Mouse (Mus musculus): Measurements from ENCODE around the gene Gemin5.

Gemin5 gene

GRCm38 (mm10) chr11:58107009-58107408 is 61.3 kb downstream of the Gemin5 start:
- no peak for DNase-seq

- no peak for DNase-seq
These were observed 64.0 kb downstream of the Gemin5 start for GRCm38 (mm10) chr11:58104351-58104791.

DNA sequence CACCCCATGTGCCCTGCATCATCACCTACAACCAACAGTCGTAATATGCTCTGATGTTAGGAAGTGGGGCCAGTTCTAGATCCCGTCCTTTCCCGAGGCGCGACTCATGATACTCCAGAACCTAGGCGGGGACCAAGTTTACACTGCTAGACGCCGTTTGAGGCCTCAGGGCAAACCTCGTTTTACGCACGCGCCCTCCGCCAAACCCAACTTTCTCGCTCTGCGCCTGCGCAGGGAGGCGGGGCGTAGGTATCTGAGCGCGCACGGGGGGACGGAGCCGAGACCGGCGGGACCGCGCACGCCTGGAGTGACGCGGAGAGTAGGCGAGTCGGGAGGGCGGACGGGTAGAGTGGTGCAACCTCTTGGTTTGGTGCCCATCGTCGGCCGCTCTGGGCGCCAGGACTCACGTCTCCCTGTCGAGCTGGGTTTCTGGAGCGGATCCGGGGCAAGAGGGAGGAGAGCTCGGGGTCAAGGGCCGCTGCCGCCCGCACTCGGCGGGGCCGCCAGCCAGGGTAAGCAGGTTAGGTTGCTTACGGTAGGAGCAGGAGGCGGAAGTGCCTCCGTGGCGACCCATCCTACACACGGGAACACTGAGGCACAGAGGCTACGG is 64.5 kb downstream of the Gemin5 start, which contains the start of gene Cnot8:
Cnot8 (plus strand) TSS at position 457 of the 610 bp plus-strand sequence.
- DNase-seq, result peak; percentile 99

DNA sequence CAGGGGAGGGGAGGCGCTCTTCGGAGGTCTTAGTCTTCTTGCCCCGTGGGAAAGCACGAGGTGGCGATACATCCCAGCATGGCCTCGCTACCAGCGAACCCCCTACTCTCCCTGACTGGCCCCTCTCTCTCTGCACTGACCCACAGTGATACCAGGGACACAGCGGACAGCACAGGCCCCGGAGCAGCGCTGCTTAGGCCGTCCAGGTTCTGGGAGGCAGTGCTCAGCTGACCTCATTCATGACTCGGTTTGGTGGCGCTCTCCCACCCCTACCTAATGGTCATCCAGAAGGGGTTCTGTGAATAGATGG is 65.0 kb downstream of the Gemin5 start:
- DNase-seq, result peak; percentile 58 to 68

- DNase-seq, result peak; percentile 71 to 84
These were observed 65.6 kb downstream of the Gemin5 start for GRCm38 (mm10) chr11:58102581-58103343.

DNA sequence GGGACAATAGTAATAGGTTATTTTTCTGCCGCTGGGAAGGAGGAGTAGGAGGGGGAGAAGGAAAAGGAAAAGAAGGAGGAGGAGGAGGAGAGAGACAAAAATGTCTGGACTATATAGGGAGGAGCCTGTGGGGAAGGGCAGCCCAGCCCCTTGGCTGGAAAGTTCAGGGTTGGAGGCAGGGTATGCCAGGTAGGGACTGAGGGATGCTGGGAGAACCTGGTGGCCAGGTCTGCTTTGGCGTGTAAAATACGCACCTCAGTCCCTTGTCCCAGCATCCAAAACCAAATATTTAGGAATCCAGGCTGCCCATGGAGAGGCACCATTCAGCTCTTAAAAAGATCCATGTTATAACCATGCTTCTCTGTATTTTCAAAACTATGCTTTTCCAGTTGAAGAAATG is 66.2 kb downstream of the Gemin5 start:
- peak; percentile 22 to 35 for DNase-seq

GRCm38 (mm10) chr11:58101194-58101720 is 67.1 kb downstream of the Gemin5 start:
- no peak for DNase-seq

GRCm38 (mm10) chr11:58100006-58100405 is 68.3 kb downstream of the Gemin5 start:
- DNase-seq, result no peak

DNA sequence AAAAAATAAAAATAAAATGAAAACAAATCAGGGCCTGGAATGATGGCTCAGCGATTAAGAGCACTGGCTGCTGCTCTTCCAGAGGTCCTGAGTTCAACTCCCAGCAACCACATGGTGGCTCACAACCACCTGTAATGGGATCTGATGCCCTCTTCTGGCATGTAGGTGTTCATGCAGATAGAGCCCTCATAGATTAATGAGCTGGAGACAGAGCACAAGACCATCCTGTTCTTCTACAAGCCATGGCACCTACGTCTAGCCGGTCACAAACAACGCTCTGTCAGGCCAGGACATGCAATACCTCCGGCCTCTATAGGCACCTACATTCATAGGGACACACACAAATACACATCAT is 70.0 kb downstream of the Gemin5 start:
- DNase-seq, result peak in 1 of 2 experiments; percentile 37

GRCm38 (mm10) chr11:58097621-58098365 is 70.5 kb downstream of the Gemin5 start:
- peak; percentile 27 to 48 for DNase-seq

GRCm38 (mm10) chr11:58096821-58097620 is 71.3 kb downstream of the Gemin5 start:
- peak; percentile 10 to 18 for DNase-seq

DNA sequence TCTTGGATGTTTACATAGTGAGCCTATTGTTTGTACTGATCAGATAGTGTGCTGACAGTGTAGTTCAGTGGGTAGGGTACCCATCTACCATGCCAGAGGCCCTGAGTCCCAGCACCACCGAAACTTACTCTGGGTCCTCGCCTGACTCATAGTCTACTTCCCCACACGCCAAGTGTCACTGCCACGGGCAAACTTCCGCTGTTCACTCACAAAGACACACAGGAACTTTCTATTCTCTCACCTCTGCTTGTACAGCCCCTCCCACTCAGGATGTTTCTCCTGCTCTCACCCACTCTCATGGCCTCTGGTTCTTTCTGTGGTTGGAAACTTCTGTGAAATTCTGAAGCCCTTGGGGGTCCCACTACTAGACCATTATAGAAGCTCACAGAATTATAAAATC is 72.2 kb downstream of the Gemin5 start:
- DNase-seq, result peak; percentile 59 to 80

DNA sequence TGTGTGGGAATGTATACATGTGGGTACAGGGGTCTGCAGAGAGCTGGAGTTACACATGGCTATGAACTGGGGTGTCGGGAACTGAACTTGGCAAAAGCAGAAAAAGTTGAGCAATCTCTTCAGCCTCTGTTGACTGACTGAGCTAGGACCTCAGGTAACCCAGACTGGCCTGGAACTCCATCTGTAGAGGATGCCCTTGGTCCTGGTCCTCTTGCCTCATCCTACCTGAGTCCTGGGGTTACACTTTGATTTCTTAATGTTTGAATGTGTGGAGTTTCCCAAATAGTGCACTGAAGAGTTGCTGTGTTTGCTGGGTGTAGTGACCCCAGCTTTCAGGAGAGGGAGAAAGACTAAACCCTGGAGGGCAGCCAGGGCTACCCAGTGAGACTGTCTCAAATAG is 72.8 kb downstream of the Gemin5 start:
- DNase-seq, result no peak

- DNase-seq, result no peak
These were observed 73.6 kb downstream of the Gemin5 start for GRCm38 (mm10) chr11:58094766-58095165.

DNA sequence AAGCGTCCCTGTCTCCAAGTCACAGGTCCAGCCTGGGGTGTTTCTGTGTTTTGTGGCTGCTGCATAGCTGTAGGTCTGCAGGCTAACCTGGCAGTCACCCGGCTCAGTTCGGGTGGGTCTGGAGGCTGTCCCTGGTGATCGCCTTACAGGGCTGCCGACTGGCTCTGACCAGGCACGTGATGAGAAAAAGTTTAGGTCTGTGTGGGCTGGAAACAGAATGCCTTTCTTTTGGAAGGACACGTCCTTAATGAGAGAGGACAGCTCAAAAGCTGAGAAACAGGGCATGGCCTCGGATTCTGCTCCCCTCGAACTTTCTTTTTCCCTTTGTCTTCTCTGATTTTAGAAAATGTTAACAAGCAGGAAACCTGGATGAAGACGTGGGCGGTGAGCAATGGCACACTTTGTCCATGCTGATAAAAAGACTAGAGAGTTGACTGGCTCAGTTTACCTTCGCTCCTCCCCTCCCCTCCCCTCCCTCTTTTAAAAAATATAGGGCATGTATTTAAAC is 75.3 kb downstream of the Gemin5 start, which contains the start of gene Gm12248:
Gm12248 (minus strand) TSS at position 114 of the 508 bp plus-strand sequence.
- DNase-seq, result no peak

GRCm38 (mm10) chr11:58092541-58092940 is 75.8 kb downstream of the Gemin5 start:
- no peak for DNase-seq

DNA sequence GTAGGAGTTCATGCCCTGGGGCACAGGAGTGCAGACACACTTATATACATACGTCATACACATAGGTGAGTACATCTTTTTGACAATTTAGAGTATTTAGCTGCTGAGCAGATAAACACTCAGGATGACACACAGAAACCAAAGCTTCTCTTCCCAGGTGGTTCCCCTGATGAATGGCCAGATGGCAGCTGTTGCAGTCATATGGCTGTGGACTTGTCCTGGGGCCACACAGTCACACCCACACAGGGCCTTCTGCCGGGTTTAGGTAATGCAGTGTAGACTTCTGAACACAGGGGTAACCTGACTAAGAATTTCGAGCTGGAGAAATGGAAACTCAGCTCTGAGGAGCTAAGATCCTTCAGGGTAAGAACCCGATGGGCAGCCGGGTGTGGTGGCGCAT is 86.6 kb downstream of the Gemin5 start:
- DNase-seq, result no peak

- DNase-seq, result no peak
These were observed 91.1 kb downstream of the Gemin5 start for GRCm38 (mm10) chr11:58077270-58077669.

DNA sequence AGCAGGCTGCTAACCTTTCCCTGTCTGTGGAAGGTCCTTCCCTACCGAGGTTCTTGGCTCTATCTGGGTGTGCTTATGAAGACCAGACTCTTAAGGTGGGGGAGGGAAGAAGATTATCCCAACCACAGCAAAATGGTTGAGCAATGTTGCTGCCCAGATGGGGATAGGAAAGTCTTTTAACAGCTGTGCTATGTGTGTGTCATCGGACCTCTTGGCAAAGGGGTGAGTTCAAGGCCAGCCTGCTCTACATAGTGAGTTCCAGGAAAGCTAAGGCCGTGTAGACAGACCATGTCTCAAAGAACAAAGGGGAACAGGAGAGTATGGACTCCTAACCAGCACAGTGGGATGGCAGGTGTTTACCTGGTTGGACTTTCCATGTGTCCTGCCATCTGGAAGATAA is 95.4 kb downstream of the Gemin5 start:
- DNase-seq, result no peak
